Mouse (Mus musculus): ENCODE results near the gene Trmt44.

DNA sequence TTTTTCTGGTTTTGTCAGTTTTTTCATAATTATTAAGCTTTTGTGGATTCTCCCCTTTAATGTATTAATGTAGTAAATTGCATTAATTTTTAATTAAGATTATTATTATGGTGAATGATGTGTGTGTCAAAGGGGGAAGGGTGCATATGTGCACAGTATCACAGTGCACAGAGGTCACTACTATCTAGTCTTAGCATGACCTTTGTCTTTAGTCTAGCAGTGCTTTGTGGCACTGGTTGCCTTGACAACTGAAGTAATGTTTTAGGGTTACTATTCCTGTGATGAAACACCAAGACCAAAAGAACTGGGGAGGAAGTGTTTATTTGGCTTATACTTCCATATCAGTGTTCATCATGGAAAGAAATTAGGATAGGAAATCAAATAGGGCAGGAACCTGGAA, 28.7 kb downstream of the Trmt44 start:
- TF ChIP-seq GATA1 (IDR thresholded peaks at IDR 0.05; ENCODE audit: low read depth, low read length) (no peak), POLR2A (IDR thresholded peaks at IDR 0.05; ENCODE audit: control insufficient read depth in 1 of 2, insufficient read depth in 1 of 2, low read depth in 1 of 2, low read length in 2 of 2, poor library complexity in 1 of 2) (no peak), USF1 (IDR thresholded peaks at IDR 0.05; ENCODE audit: low read depth, low read length) (no peak), BHLHE40 (IDR thresholded peaks at IDR 0.05; ENCODE audit: borderline replicate concordance, low read depth, low read length) (no peak), HCFC1 (IDR thresholded peaks at IDR 0.05; ENCODE audit: low read depth, low read length) (no peak), NELFE (IDR thresholded peaks at IDR 0.05; ENCODE audit: low read depth, low read length) (no peak), CTCF (IDR thresholded peaks at IDR 0.05 in 2 of 3, conservative IDR thresholded peaks at IDR 0.05 in 1 of 3; ENCODE audit: control insufficient read depth in 1 of 3, insufficient read depth in 1 of 3, low read depth in 2 of 3, low read length in 3 of 3, poor library complexity in 1 of 3, severe bottlenecking in 1 of 3) (no peak), POLR2AphosphoS5 (IDR thresholded peaks at IDR 0.05; ENCODE audit: borderline replicate concordance, low read depth, low read length) (no peak), ELF1 (IDR thresholded peaks at IDR 0.05; ENCODE audit: low read depth, low read length) (no peak), EP300 (IDR thresholded peaks at IDR 0.05; ENCODE audit: low read depth in 1 of 2, low read length in 2 of 2) (no peak)

Data from MEL (cell line).